Comparison of ENCODE assay signal across 11 mouse cellular contexts in the genomic region with DNA sequence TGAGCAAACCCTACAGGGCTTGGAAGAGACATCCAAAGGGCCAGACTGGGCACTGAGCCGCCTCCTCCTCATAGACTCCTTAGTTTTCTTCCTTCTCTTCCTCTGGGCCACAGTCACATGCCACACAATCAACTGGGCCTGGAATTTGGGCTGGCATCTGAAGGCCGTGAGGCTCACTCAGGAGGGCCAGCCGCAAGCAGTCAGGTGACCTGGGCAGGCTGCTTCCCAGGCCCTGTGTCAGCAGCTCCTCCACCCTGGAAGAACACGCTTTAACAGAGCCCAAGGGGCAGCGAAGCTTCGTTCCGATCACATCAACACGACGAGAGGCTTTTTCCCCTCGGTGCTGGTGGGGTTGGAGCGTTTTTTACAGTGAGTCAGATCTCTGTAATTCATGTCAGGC. TPM values are rescaled to one million over a fixed set of nuclear protein-coding genes. Genes with fewer than 3 reads are reported as not detected.
A peak's percentile ranks its signal among the peaks of the same experiment; 100 is the strongest.
DNase-seq lines count a peak whose midpoint lies in the region; ATAC-seq and TF ChIP-seq lines count a peak whose summit lies in the region.
"Had no signal": no experiment of that assay in that cellular context is flagged by ENCODE, and none has a peak within 500 bp of the region (broad histone marks: within the 10 kb centered on the region; RNA-seq: fewer than 3 reads in every experiment).

No protein-coding gene starts in this region.

- no peak for DNase-seq in heart, postnatal 4 days
- no peak for DNase-seq in liver, postnatal 0 days
- no peak for DNase-seq in embryo, embryonic 10.5 days (ENCODE audit: low spot score)
- DNase-seq: layer of hippocampus, adult 9-11 months had no signal

- no peak overlapping the region for H3K4me2 ChIP-seq in heart, embryonic 11.5 days
- H3K4me2 ChIP-seq in heart, embryonic 16.5 days (ENCODE audit: low read depth, low read length), result no peak overlapping the region
- H3K4me2 ChIP-seq in liver, postnatal 0 days (ENCODE audit: low read depth, low read length), result no peak overlapping the region
- H3K4me2 ChIP-seq: embryonic facial prominence, embryonic 13.5 days had no signal

- peak overlapping the region; percentile 49; the same call in 1 of the 2 replicates for H3K9ac ChIP-seq in heart, embryonic 11.5 days (ENCODE audit: low read depth, low read length)
- H3K9ac ChIP-seq in heart, embryonic 16.5 days (ENCODE audit: low read length), result peak overlapping the region; percentile 27; the same call in 1 of the 2 replicates
- no peak overlapping the region for H3K9ac ChIP-seq in liver, postnatal 0 days (replicated peaks)
- H3K9ac ChIP-seq: liver, embryonic 14.5 days had no signal

- no peaks in the 10 kb centered on the region for H3K36me3 ChIP-seq in heart, embryonic 11.5 days (ENCODE audit: control insufficient read depth, insufficient read depth, low read length)
- H3K36me3 ChIP-seq in megakaryocyte, embryonic 14.5 days (replicated peaks; ENCODE audit: low read length), result peaks cover 91% of the 10 kb centered on the region
- H3K36me3 ChIP-seq in heart, embryonic 16.5 days (ENCODE audit: control insufficient read depth, insufficient read depth), result no peaks in the 10 kb centered on the region
- H3K36me3 ChIP-seq in liver, postnatal 0 days (replicated peaks; ENCODE audit: insufficient read depth, low read length), result peaks cover 9% of the 10 kb centered on the region; the same call in 1 of the 2 replicates

- H3K4me3 ChIP-seq in heart, embryonic 11.5 days (ENCODE audit: low read depth, low read length), result no peak overlapping the region
- peak overlapping the region; percentile 23 for H3K4me3 ChIP-seq in megakaryocyte, embryonic 14.5 days (replicated peaks)
- no peak overlapping the region for H3K4me3 ChIP-seq in heart, embryonic 16.5 days (ENCODE audit: low read length)
- no peak overlapping the region for H3K4me3 ChIP-seq in liver, postnatal 0 days (ENCODE audit: low read depth, low read length)
- H3K4me3 ChIP-seq: embryonic facial prominence, embryonic 13.5 days had no signal

- no peak for ATAC-seq in heart, embryonic 11.5 days (replicated peaks; ENCODE audit: insufficient number of reproducible peaks, low FRiP score, low TSS enrichment)
- ATAC-seq in megakaryocyte, adult 5-6 weeks (ENCODE audit: poor library complexity, severe bottlenecking), result no peak
- no peak for ATAC-seq in heart, embryonic 16.5 days (replicated peaks; ENCODE audit: extremely low read depth, insufficient read depth, low FRiP score)
- ATAC-seq in liver, postnatal 0 days, result no peak

- 62% methylated on average over 11 of the region's 11 CpGs for WGBS in heart, embryonic 11.5 days (ENCODE audit: insufficient replicate concordance)
- 49% methylated on average over 11 of the region's 11 CpGs for WGBS in heart, embryonic 16.5 days
- 90% methylated on average over 11 of the region's 11 CpGs for WGBS in liver, postnatal 0 days (ENCODE audit: insufficient replicate concordance)

- H3K4me1 ChIP-seq in heart, embryonic 11.5 days (ENCODE audit: control insufficient read depth, insufficient read depth, low read length), result peaks cover 72% of the 10 kb centered on the region
- H3K4me1 ChIP-seq in megakaryocyte, embryonic 14.5 days, result peaks cover 100% of the 10 kb centered on the region
- H3K4me1 ChIP-seq in heart, embryonic 16.5 days (ENCODE audit: control insufficient read depth, insufficient read depth, low read length), result peaks cover 76% of the 10 kb centered on the region
- peaks cover 41% of the 10 kb centered on the region for H3K4me1 ChIP-seq in liver, postnatal 0 days (ENCODE audit: insufficient read depth)

- H3K9me3 ChIP-seq in heart, embryonic 11.5 days (replicated peaks; ENCODE audit: control insufficient read depth, low read length), result no peaks in the 10 kb centered on the region
- no peaks in the 10 kb centered on the region for H3K9me3 ChIP-seq in megakaryocyte, embryonic 14.5 days
- H3K9me3 ChIP-seq in heart, embryonic 16.5 days (replicated peaks; ENCODE audit: control insufficient read depth, low read length), result no peaks in the 10 kb centered on the region
- no peaks in the 10 kb centered on the region for H3K9me3 ChIP-seq in liver, postnatal 0 days (ENCODE audit: low read length)
- H3K9me3 ChIP-seq: embryonic facial prominence, embryonic 13.5 days; G1E had no signal

- TF ChIP-seq EP300 in liver, postnatal 0 days (IDR thresholded peaks at IDR 0.05; ENCODE audit: low read depth), result no peak

- peak overlapping the region; percentile 74 for H3K27ac ChIP-seq in heart, embryonic 11.5 days (ENCODE audit: low read depth, low read length)
- H3K27ac ChIP-seq in heart, embryonic 16.5 days (ENCODE audit: low read length), result peak overlapping the region; percentile 70
- 0 out of 2 replicates have a peak overlapping the region, but pooled peaks have one; percentile 12 for H3K27ac ChIP-seq in liver, postnatal 0 days (ENCODE audit: low read depth)
- H3K27ac ChIP-seq: embryonic facial prominence, embryonic 13.5 days; liver, embryonic 14.5 days had no signal

- H3K27me3 ChIP-seq in heart, embryonic 11.5 days (ENCODE audit: control insufficient read depth, insufficient read depth, low read length), result no peaks in the 10 kb centered on the region
- H3K27me3 ChIP-seq in megakaryocyte, embryonic 14.5 days (replicated peaks), result no peaks in the 10 kb centered on the region
- no peaks in the 10 kb centered on the region for H3K27me3 ChIP-seq in heart, embryonic 16.5 days (ENCODE audit: control insufficient read depth, insufficient read depth, low read length)
- no peaks in the 10 kb centered on the region for H3K27me3 ChIP-seq in liver, postnatal 0 days (ENCODE audit: insufficient read depth, low read length)
- H3K27me3 ChIP-seq: embryonic facial prominence, embryonic 13.5 days had no signal

- TF ChIP-seq CTCF in liver, postnatal 0 days (IDR thresholded peaks at IDR 0.05; ENCODE audit: low read depth), result no peak

RNA-seq across cellular contexts. Expression of gene Fam53b, which starts 11.0 kb away (rescaled TPM):
- 11.9 and 14.5 TPM in 2 replicates for polyA plus RNA-seq in heart, embryonic 11.5 days (2014; fragmentation: Nextera tagmentation; extraction: Ambion mirVana)
- total RNA-seq in heart, postnatal 4 days (2021), result 10 to 100 TPM; 29.6 to 38.3 TPM
- polyA plus RNA-seq in megakaryocyte, embryonic 14.5 days (2012; ENCODE audit: insufficient read depth, low replicate concordance), result 22.1 and 77.4 TPM in 2 replicates
- total RNA-seq in megakaryocyte, adult 5-6 weeks (2015), result 21.7 and 26.3 TPM in 2 replicates
- 11.3 and 18.9 TPM in 2 replicates for total RNA-seq in megakaryocyte, adult 5-6 weeks (2017)
- polyA plus RNA-seq in heart, embryonic 16.5 days (2015; fragmentation: Nextera tagmentation; extraction: Ambion mirVana), result 16.4 and 21.8 TPM in 2 replicates
- polyA plus RNA-seq in liver, postnatal 0 days (2015; fragmentation: Nextera tagmentation; extraction: Ambion mirVana), result 15.2 and 17.2 TPM in 2 replicates

RNA-seq across cellular contexts. Expression of gene Eef1akmt2, which starts 49.8 kb away (rescaled TPM):
- polyA plus RNA-seq in heart, embryonic 11.5 days (2014; fragmentation: Nextera tagmentation; extraction: Ambion mirVana), result 43.7 and 44.4 TPM in 2 replicates
- total RNA-seq in heart, postnatal 4 days (2021), result 10 to 100 TPM; 17.3 to 19.7 TPM
- 4.8 and 8.7 TPM in 2 replicates for polyA plus RNA-seq in megakaryocyte, embryonic 14.5 days (2012; ENCODE audit: insufficient read depth, low replicate concordance)
- total RNA-seq in megakaryocyte, adult 5-6 weeks (2015), result 24.7 and 31.9 TPM in 2 replicates
- 34.9 and 35.8 TPM in 2 replicates for total RNA-seq in megakaryocyte, adult 5-6 weeks (2017)
- polyA plus RNA-seq in heart, embryonic 16.5 days (2015; fragmentation: Nextera tagmentation; extraction: Ambion mirVana), result 35.1 and 43.0 TPM in 2 replicates
- polyA plus RNA-seq in liver, postnatal 0 days (2015; fragmentation: Nextera tagmentation; extraction: Ambion mirVana), result 14.1 and 15.0 TPM in 2 replicates

RNA-seq across cellular contexts. Expression of gene Abraxas2, which starts 56.3 kb away (rescaled TPM):
- 31.5 and 35.2 TPM in 2 replicates for polyA plus RNA-seq in heart, embryonic 11.5 days (2014; fragmentation: Nextera tagmentation; extraction: Ambion mirVana)
- total RNA-seq in heart, postnatal 4 days (2021), result 10 to 100 TPM; 24.5 to 24.7 TPM
- polyA plus RNA-seq in megakaryocyte, embryonic 14.5 days (2012; ENCODE audit: insufficient read depth, low replicate concordance), result 1.8 TPM in 1 of 2 replicates, not detected in the other
- 49.4 and 51.6 TPM in 2 replicates for total RNA-seq in megakaryocyte, adult 5-6 weeks (2015)
- 47.6 and 48.0 TPM in 2 replicates for total RNA-seq in megakaryocyte, adult 5-6 weeks (2017)
- polyA plus RNA-seq in heart, embryonic 16.5 days (2015; fragmentation: Nextera tagmentation; extraction: Ambion mirVana), result 26.0 and 30.0 TPM in 2 replicates
- 13.0 and 15.5 TPM in 2 replicates for polyA plus RNA-seq in liver, postnatal 0 days (2015; fragmentation: Nextera tagmentation; extraction: Ambion mirVana)

Comparison
In these comparisons a context has a peak if more than half of its experiments do, and no peak if none do; other contexts are left out.
1. H3K27ac ChIP-seq: peak in every context shown above with its lines; median percentile 74 in heart, embryonic 11.5 days; 70 in heart, embryonic 16.5 days; 12 in liver, postnatal 0 days.